Mouse (Mus musculus): ENCODE measurements around the gene Tm9sf3.
"Not testable (repeated sequence)": the region's sequence is repeated elsewhere in the genome, so short reads cannot be mapped to it uniquely, and the experiment has no call there.

Gene Tm9sf3

GRCm38 (mm10) chr19:41263630-41264295, at the start of gene Tm9sf3:
TSS of gene Tm9sf3 (minus strand) at chr19:41263997.
- DNase-seq: peak; percentile 91 to 93

GRCm38 (mm10) chr19:41312587-41312986, 48.8 kb upstream of the Tm9sf3 start:
- DNase-seq: not testable (repeated sequence)

GRCm38 (mm10) chr19:41312027-41312426, 48.2 kb upstream of the Tm9sf3 start:
- DNase-seq: no peak

GRCm38 (mm10) chr19:41310971-41311703, 47.3 kb upstream of the Tm9sf3 start:
- DNase-seq: peak in 1 of 2 experiments; percentile 11

GRCm38 (mm10) chr19:41303933-41304332, 40.1 kb upstream of the Tm9sf3 start:
- DNase-seq: no peak

GRCm38 (mm10) chr19:41303433-41303832, 39.6 kb upstream of the Tm9sf3 start:
- DNase-seq: no peak

- DNase-seq: no peak
These were observed 38.1 kb upstream of the Tm9sf3 start for GRCm38 (mm10) chr19:41301856-41302255.

DNA sequence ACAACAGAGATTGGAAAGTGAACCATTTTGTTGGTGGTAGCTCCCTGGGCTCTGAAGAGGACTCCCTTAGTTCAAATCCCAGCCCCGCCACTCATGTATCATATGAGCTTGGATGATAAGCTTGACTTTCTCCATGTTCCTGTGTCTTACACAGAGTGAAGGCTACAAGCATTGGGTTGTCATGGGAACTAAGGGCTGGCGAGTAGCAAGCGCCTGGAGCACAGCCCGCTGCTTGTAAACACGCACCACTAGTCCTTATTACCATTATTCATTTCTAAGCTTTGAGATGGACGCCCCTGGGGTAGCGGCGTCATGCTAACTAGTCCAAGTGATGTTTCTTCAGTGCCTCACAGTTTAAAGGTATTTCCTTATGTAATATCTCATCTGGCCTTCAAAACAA, 35.6 kb upstream of the Tm9sf3 start:
- DNase-seq: no peak

GRCm38 (mm10) chr19:41290952-41291619, 27.3 kb upstream of the Tm9sf3 start:
- peak in 1 of 2 experiments; percentile 22 for DNase-seq

GRCm38 (mm10) chr19:41288568-41288967, 24.8 kb upstream of the Tm9sf3 start:
- peak in 1 of 2 experiments; percentile 8 for DNase-seq

DNA sequence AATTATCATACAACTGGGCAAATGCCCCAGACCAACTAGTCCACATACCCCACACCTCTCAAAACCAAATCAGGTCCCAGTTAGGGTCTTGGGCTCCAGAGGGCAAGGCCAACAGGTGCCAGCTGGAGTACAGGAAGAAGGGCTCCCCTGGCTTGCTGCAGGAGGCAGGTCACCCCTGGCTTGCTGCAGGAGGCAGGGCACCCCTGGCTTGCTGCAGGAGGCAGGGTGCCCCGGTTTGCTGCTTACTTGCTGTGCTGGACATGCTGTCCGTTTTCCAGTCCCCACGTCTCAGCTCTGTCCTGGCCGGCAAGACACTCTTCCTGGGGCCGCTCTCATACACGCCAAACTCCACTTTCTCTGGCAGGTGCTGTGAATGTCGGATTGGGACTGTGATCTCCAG, 23.4 kb upstream of the Tm9sf3 start:
- no peak for DNase-seq

DNA sequence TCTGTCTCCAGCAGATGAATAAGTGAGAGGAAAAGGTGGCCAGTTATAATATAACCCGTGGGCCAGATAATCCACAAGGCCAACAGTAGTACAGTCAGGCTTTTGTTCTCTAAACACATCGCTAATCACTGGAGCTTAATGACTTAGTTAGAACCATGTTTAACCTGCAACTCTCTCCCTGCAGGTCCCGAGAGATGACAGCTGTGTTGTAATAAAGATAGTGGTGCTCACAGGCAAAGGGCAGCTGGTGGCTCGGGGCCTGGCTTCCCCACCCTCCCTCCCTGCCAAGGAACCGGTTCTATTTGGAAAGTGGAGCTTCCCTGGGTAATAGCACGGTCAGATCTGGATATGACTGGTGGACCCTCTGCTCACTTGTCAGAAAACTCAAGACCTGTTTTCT, 20.7 kb upstream of the Tm9sf3 start:
- DNase-seq: no peak

- DNase-seq: no peak
These were observed 18.9 kb upstream of the Tm9sf3 start for GRCm38 (mm10) chr19:41282718-41283117.

DNA sequence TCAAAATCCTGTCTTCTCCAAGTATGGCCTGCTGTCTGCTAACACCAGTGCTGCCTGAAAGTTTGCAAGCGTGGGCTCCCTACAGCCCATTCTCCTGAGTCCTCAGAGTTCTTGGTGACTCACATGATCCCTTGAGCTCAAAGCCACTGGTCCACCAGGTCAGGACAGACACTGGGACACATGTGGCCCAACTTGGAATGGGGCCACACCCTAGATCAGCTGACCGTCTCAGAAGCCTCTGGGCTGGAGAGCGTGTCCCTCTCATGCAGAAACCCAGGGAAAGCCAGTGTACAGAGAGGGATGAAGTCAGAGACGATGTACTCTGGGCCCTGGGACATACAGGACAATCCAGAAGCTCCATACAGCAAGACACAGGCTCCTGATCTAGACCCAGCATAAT, 18.4 kb upstream of the Tm9sf3 start:
- no peak for DNase-seq

- no peak for DNase-seq
These were observed 16.0 kb upstream of the Tm9sf3 start for GRCm38 (mm10) chr19:41279724-41280244.

GRCm38 (mm10) chr19:41278606-41279005, 14.8 kb upstream of the Tm9sf3 start:
- no peak for DNase-seq

- DNase-seq: no peak
These were observed 11.8 kb upstream of the Tm9sf3 start for GRCm38 (mm10) chr19:41275588-41275987.

DNA sequence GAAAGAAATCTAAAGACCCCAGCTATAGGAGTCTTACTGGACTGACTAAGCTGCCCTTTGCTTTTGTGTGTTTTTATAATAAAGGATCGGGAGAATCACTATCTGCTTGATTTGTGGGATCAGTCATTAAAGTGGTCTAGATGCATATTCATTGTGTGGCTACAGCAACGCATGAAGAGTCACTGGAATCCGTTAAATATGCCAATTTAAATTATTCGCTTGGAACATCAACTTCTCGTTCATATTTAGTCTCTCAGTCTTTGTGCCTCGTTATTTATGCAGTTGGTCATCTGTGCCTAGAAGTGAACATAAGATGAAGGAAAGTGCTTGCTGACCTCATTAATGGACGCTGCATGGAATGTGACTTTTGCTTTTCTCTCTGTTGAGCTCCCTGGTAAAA, 7.1 kb upstream of the Tm9sf3 start:
- no peak for DNase-seq

- no peak for DNase-seq
These were observed 6.4 kb upstream of the Tm9sf3 start for GRCm38 (mm10) chr19:41270151-41270727.

GRCm38 (mm10) chr19:41266251-41266901, 2.6 kb upstream of the Tm9sf3 start:
- no peak for DNase-seq

DNA sequence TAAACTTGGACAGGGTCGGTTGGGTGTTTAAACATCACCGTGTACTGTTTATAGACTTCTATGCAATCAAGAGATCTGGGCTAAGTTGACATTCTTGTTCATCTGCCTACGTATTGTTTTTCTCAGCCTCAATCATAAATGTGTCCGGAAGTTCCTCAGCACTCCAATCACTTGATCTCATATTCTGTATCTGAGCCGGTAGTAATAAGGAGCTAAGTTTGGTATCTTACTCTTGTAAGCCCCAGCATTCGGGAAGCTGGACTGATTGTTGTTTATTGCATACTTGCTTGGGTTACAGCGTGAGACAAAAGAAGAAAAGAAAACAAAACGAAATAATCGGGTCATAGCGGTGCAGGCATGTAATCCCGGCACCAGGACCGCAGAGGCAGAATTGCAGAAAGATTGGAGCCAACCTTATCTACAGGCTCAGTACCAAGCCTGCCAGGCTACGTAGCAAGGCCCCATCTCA, 568 bp upstream of the Tm9sf3 start:
- peak; percentile 20 to 33 for DNase-seq

Data from cerebellum, postnatal 14 days (tissue).